Mouse (Mus musculus) retina, postnatal 1 day (tissue): ENCODE data around the gene Ets1.

Source experiments
- DNase-seq: peaks from one replicate; pipeline ENCODE4 v3.0.0-alpha.2; 2012

Ets1 gene

GRCm38 (mm10) chr9:32731787-32732186 is 95.8 kb downstream of the Ets1 start:
- no peak for DNase-seq

GRCm38 (mm10) chr9:32735071-32735470 is 99.0 kb downstream of the Ets1 start:
- no peak for DNase-seq

- DNase-seq: no peak
These were observed 100.0 kb downstream of the Ets1 start for GRCm38 (mm10) chr9:32736051-32736450.

- no peak for DNase-seq
These were observed 104.0 kb downstream of the Ets1 start for GRCm38 (mm10) chr9:32739988-32740387.

GRCm38 (mm10) chr9:32740751-32741387 is 104.8 kb downstream of the Ets1 start:
- DNase-seq: no peak

- no peak for DNase-seq
These were observed 105.7 kb downstream of the Ets1 start for GRCm38 (mm10) chr9:32741681-32742080.

GRCm38 (mm10) chr9:32743157-32743556 is 107.1 kb downstream of the Ets1 start:
- no peak for DNase-seq

GRCm38 (mm10) chr9:32743642-32744161 is 107.7 kb downstream of the Ets1 start:
- DNase-seq: peak; percentile 13

GRCm38 (mm10) chr9:32744288-32744687 is 108.3 kb downstream of the Ets1 start:
- DNase-seq: no peak

GRCm38 (mm10) chr9:32745079-32745763 is 109.2 kb downstream of the Ets1 start:
- no peak for DNase-seq

- DNase-seq: no peak
These were observed 110.0 kb downstream of the Ets1 start for GRCm38 (mm10) chr9:32745998-32746397.

GRCm38 (mm10) chr9:32746615-32747014 is 110.6 kb downstream of the Ets1 start:
- DNase-seq: no peak

GRCm38 (mm10) chr9:32747624-32748023 is 111.6 kb downstream of the Ets1 start:
- no peak for DNase-seq

GRCm38 (mm10) chr9:32748552-32748951 is 112.5 kb downstream of the Ets1 start:
- DNase-seq: no peak

GRCm38 (mm10) chr9:32749721-32750480 is 113.9 kb downstream of the Ets1 start:
- DNase-seq: peak; percentile 11

GRCm38 (mm10) chr9:32752602-32753001 is 116.6 kb downstream of the Ets1 start:
- no peak for DNase-seq

GRCm38 (mm10) chr9:32754311-32754710 is 118.3 kb downstream of the Ets1 start:
- no peak for DNase-seq

GRCm38 (mm10) chr9:32756002-32756401 is 120.0 kb downstream of the Ets1 start:
- no peak for DNase-seq

GRCm38 (mm10) chr9:32758280-32758905 is 122.4 kb downstream of the Ets1 start:
- DNase-seq: no peak

- DNase-seq: no peak
These were observed 124.7 kb downstream of the Ets1 start for GRCm38 (mm10) chr9:32760649-32761157.

- DNase-seq: no peak
These were observed 125.3 kb downstream of the Ets1 start for GRCm38 (mm10) chr9:32761326-32761725.

- DNase-seq: no peak
These were observed 128.4 kb downstream of the Ets1 start for GRCm38 (mm10) chr9:32764374-32764773.

- DNase-seq: no peak
These were observed 129.1 kb downstream of the Ets1 start for GRCm38 (mm10) chr9:32765123-32765522.
